In the genomic region with DNA sequence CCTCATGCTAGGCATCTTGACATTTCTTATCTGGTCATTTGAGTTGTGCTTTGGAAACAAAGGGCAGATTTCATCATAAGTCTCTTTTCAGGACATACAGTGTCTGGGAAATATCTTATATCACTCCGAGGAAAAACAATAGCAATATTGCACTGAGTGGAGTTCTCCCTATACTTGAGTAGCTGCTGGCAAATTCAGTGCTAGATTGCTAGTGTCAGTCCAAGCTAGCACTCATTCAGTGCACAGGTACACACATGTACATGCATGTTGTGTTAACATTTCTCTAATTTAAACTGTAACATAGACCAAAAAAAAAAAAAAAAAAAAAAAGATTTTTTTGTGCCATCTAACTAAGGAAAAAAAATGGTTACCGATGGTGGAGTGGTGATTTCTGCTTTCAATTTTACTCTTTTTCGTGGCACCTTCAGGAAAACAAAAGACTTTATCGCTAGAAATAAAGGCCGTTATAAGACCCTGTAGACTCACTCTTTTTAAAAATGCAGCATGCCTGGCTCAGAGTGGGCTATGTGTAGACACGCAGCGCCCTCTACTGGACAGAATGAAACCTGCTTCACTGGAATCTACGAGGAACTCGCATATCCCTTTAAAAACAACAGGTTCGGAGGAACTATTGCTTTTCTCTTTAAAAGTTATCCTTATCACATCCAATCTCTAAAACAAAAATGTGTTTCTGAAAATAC, we compare ENCODE assay signal across 8 mouse cellular contexts.
DNase-seq lines count a peak whose midpoint lies in the region; ATAC-seq lines count a peak whose summit lies in the region.

No protein-coding gene starts in this region.

- peak overlapping the region; percentile 44 for H3K4me3 ChIP-seq in hindbrain, embryonic 10.5 days
- H3K4me3 ChIP-seq in lung, embryonic 16.5 days (ENCODE audit: low read length) = peak overlapping the region; percentile 54

- H3K36me3 ChIP-seq in hindbrain, embryonic 10.5 days = no peaks in the 10 kb centered on the region
- H3K36me3 ChIP-seq in lung, embryonic 16.5 days (ENCODE audit: control insufficient read depth, insufficient read depth, low read length) = no peaks in the 10 kb centered on the region

- H3K4me2 ChIP-seq in lung, embryonic 16.5 days (ENCODE audit: low read depth, low read length) = peak overlapping the region; percentile 66

- peak; percentile 83; the same call in 1 of the 2 replicates for ATAC-seq in lung, embryonic 16.5 days (ENCODE audit: low read depth)

- WGBS in hindbrain, embryonic 10.5 days = 24% methylated on average over 10 of the region's 10 CpGs
- 15% methylated on average over 10 of the region's 10 CpGs for WGBS in lung, embryonic 16.5 days

- H3K27ac ChIP-seq in hindbrain, embryonic 10.5 days = peak overlapping the region; percentile 75
- no peak overlapping the region for H3K27ac ChIP-seq in lung, embryonic 16.5 days (ENCODE audit: low read length)

- peaks cover 17% of the 10 kb centered on the region for H3K4me1 ChIP-seq in hindbrain, embryonic 10.5 days (replicated peaks)
- H3K4me1 ChIP-seq in lung, embryonic 16.5 days (replicated peaks; ENCODE audit: control insufficient read depth, insufficient read depth, low read length) = peaks cover 7% of the 10 kb centered on the region

- peaks cover 8% of the 10 kb centered on the region; the same call in 1 of the 2 replicates for H3K27me3 ChIP-seq in hindbrain, embryonic 10.5 days (ENCODE audit: insufficient read depth, poor library complexity, severe bottlenecking)
- H3K27me3 ChIP-seq in lung, embryonic 16.5 days (ENCODE audit: control insufficient read depth, insufficient read depth, low read depth, low read length) = no peaks in the 10 kb centered on the region

- H3K9me3 ChIP-seq in hindbrain, embryonic 10.5 days = no peaks in the 10 kb centered on the region
- H3K9me3 ChIP-seq in lung, embryonic 16.5 days (ENCODE audit: control insufficient read depth, low read length) = no peaks in the 10 kb centered on the region

- peak; percentile 67 for DNase-seq in MN1 (ENCODE audit: low spot score)
- peak; percentile 72 for DNase-seq in cerebellum, adult 8-10 months
- peak; percentile 67 to 97 for DNase-seq in frontal cortex, adult 2 months (ENCODE audit: extremely low spot score in 1 of 2, low spot score in 1 of 2)
- peak; percentile 82 for DNase-seq in hindbrain, embryonic 10.5 days (ENCODE audit: low spot score)
- peak; percentile 82 for DNase-seq in layer of hippocampus, adult 9-11 months
- peak; percentile 39 for DNase-seq in retina, adult 2 months (ENCODE audit: low read depth, low spot score)
- peak; percentile 88 for DNase-seq in thymus, postnatal 25 days

- H3K9ac ChIP-seq in lung, embryonic 16.5 days (ENCODE audit: low read length) = peak overlapping the region; percentile 45
